Mouse (Mus musculus) embryonic stem cell, embryonic (primary cell): Measurements from ENCODE around the gene Trmt6.

Source experiments
- CTCF ChIA-PET, 4 experiments: fragments of 300-600 bp in 2 of 4; fragments of 350-600 bp in 2 of 4; sonication (Branson Sonifier 250); formaldehyde crosslinking; loops; one replicate each; lab custom pipeline; 2022; ENCODE audit warnings: inconsistent platforms in 2 of 4; lab: Charles Lee
- POLR2A ChIA-PET, 4 experiments: fragments of 300-600 bp in 2 of 4; fragments of 350-600 bp in 2 of 4; sonication (Branson Sonifier 250); formaldehyde crosslinking; loops; one replicate each; lab custom pipeline; 2022; ENCODE audit warnings: antibody characterized with exemption in 4 of 4, inconsistent platforms in 1 of 4; lab: Charles Lee

Gene Trmt6

DNA sequence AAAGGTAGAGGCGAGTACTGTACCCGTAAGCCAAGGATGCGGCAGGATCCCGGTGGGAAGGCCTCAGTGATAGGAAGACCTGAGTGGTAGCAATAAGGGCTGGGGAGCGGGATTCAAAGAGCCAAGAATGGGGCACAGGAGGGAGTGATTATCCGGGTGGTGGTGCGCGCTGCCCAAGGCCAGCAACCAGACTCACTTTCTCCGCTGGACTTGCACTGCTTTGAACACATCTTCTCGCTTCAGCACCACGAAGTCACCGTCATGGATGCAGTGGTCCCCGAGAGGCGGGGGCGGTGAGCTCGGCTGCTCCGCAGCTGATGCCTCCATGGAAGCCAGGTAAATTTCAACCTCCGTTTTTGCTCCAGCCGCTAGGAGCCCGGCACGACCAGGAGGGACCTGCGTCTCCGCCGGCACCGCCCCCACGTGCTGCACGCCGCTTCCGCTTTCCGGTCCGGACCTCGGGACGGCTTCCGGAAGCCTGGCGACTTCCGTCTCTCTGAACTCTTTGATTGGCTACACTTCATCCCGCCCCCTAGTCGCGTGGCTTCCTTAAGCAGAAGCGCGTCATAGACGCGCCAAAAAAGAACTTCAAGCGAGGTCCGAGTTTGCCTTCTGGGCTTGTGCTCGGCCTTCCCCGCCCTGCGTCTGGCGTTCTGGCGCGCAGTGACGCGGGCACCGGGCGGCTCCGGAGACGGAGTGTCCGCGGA is at the start of gene Trmt6, which contains the start of gene Mcm8:
TSS of gene Trmt6 (minus strand) at position 448 of the 707 bp plus-strand sequence.
TSS of gene Mcm8 (plus strand) at position 534 of the 707 bp plus-strand sequence.
- ChIA-PET CTCF (interaction anchor here in 2 of 4 experiments (0.6 to 1.0 kb wide), 2 partner anchors 88 to 166 kb away, joined by 3 to 4 read pairs; no protein-coding TSS in a partner anchor), POLR2A (interaction anchor here in 3 of 4 experiments (0.6 to 5.5 kb wide), 14 partner anchors 8 to 65 kb away, joined by 3 to 23 read pairs (median 4); partner anchors contain the start of genes Crls1 (in 2 of the 3), Chgb (in 1 of the 3) and Lrrn4 (in 1 of the 3))

DNA sequence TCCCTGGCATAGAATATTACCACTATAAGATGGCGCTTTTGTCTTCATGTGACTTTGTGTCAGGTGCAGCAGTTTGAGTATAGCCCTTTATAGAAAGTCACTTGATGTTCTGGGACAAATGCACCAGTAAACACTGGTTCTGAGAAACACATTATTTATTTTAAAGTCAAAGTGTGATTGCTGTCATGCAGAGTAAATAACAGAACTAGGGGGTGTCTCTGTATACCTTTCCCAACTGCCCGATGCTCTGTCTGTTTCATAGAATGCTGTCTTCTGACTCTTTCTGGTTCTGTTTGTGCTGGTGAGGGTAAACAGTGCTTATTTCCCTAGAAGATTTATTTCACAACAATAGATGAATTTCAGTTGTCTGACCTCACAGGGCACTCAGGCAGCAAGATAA is 47.5 kb upstream of the Trmt6 start:
- ChIA-PET POLR2A (interaction anchor here in 1 of 4 experiments (1.2 to 1.5 kb wide), 2 partner anchors 10 to 15 kb away, joined by 3 to 7 read pairs; no protein-coding TSS in a partner anchor), CTCF (no interaction called here)

DNA sequence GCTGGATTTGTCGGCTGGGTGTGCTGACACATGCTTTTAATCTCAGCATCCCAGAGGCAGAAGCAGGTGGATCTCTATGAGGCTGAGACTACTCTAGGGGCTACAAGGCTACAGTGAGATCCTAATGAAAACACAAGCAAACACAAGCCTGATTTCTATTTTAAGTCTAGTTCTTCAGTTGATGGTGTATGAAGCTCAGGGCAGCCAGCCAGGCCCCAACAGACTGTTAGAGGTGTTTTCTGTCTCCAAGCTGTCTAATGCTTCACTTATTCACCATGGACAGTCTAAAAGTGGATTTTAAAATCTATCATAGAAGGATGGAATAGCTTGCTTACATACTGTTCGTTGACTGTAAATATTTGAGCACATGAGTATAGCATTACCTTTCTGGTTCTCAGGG is 45.6 kb upstream of the Trmt6 start:
- ChIA-PET POLR2A (interaction anchor here in 1 of 4 experiments (0.7 to 2.0 kb wide), 3 partner anchors 10 to 82 kb away, joined by 3 to 5 read pairs (median 4); no protein-coding TSS in a partner anchor), CTCF (no interaction called here)

DNA sequence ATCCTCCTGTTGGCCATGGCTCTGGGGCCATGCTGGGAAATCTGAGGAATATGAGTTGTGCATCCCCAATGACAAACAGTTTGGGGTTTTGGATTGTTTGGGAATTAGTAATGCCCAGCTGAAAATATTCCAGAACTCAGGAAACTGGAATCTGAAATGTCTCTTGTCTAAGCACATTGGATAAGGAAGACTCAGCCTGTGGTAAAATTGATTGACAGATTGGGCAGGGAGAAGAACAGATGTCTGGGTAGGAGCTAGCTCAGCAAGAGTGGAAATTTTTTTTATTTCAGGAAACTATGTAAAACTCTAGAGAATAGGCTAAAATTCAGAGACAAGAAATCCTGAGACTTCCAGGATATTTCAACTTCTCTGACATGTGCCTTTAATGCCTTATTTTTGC is 44.6 kb upstream of the Trmt6 start:
- ChIA-PET CTCF (no interaction called here), POLR2A (interaction anchor here in 2 of 4 experiments (1.4 to 2.0 kb wide), 3 partner anchors 11 to 13 kb away, joined by 3 to 5 read pairs (median 4); no protein-coding TSS in a partner anchor)

DNA sequence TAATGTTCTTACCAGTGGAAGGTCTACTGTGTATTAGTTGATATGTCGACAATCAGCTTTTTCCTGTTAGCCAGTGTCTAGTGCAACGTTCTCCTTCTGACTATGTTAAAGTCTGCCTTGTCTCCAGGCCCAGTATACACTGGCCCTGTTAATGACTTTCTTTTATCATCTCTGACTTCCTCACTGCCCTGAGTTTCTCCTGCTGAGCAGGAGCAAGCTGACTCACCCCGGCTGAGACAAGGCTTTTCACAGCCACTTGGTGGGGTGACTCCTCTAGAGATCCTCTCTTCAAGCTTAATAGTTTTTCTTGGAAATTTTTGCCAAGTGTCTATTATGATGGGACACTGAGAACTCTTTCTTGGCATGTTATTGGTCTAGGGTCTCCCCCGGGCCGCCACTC is 40.5 kb upstream of the Trmt6 start:
- CTCF ChIA-PET: interaction anchor here (0.6 to 2.0 kb wide), 6 partner anchors 9 to 351 kb away, joined by 3 to 13 read pairs (median 3); partner anchors contain the start of gene Crls1 (in 3 of the 4)

DNA sequence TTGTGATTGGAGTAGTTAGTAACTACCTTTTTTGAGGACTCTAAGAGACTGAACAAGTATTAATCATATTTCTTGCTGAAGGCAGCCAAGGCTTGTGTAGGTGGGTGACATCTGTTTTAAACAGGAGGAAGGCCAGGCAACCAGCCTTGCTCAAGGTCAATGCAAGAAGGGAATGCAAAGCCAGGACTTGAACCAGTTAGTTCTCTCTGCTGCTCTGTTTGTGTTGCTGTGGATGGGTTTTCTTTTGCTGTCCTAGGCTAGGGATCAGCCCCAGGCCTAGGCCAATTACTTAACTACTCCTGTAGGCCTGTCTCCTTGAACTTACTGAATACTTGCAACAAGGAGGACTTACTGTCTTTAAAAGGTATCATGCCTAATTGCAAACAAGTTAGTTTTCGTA is 37.2 kb upstream of the Trmt6 start:
- POLR2A ChIA-PET: interaction anchor here in 2 of 4 experiments (0.6 to 1.4 kb wide), 2 partner anchors 11 to 150 kb away, joined by 3 to 7 read pairs; no protein-coding TSS in a partner anchor
- CTCF ChIA-PET: interaction anchor here in 1 of 4 experiments (0.5 kb wide), 1 partner anchor 36 kb away, joined by 3 read pairs; no protein-coding TSS in a partner anchor

More for the DNA sequence above, 40.5 kb upstream of the Trmt6 start:
- POLR2A ChIA-PET: interaction anchor here in 3 of 4 experiments (0.6 to 2.6 kb wide), 12 partner anchors 8 to 279 kb away, joined by 3 to 13 read pairs (median 4); partner anchors contain the start of genes Crls1 (in 3 of the 3) and Lrrn4 (in 1 of the 3)

DNA sequence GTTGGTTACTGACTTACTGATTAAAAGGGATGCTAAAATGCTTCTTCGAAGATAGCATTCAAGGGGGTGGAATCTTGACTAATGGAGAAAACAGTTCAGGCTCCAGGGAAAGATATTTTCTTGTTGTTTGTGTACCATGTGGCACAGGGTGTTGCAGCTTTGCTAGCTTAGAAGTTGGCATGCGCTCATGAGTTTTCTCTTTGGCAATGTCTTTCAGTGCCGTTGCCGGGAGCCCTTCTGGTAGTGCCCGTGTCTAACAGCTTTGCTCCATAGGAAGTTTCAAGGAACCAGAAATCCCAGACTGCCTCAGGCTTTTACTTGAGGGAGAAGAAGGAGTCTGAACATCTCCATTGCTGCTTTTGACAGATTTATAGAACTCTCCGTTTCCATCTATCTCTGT is 33.3 kb upstream of the Trmt6 start:
- POLR2A ChIA-PET: interaction anchor here (0.6 to 1.4 kb wide), 6 partner anchors 14 to 1422 kb away, joined by 3 to 7 read pairs (median 3); no protein-coding TSS in a partner anchor
- CTCF ChIA-PET: interaction anchor here in 2 of 4 experiments (3.4 to 4.3 kb wide), 2 partner anchors 54 kb away, joined by 28 to 44 read pairs; no protein-coding TSS in a partner anchor

DNA sequence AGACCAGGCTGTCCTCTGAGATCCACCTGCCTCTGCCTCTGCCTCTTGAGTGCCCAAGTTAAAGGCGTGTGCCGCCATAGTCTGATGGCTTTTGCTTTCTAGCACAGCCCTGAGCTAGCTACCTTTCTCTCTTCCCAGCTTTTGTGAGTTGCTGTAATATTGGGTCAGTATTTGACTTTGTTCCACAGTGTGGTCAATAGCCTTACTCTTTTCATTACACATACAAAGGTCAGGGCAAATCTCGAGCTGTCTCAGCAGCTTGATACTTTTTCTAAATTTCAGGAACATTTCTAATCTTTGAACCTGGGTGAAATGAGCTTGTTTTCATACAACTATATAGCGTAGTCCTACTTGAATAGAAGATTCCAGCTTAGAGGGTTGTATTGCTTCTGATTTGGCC is 32.5 kb upstream of the Trmt6 start:
- CTCF ChIA-PET: interaction anchor here in 2 of 4 experiments (2.4 to 4.3 kb wide), 4 partner anchors 8 to 55 kb away, joined by 10 to 44 read pairs (median 20); no protein-coding TSS in a partner anchor
- POLR2A ChIA-PET: interaction anchor here (0.6 to 3.2 kb wide), 20 partner anchors 8 to 797 kb away, joined by 3 to 23 read pairs (median 4); partner anchors contain the start of genes Mcm8 (in 1 of the 4) and Trmt6 (in 1 of the 4)

DNA sequence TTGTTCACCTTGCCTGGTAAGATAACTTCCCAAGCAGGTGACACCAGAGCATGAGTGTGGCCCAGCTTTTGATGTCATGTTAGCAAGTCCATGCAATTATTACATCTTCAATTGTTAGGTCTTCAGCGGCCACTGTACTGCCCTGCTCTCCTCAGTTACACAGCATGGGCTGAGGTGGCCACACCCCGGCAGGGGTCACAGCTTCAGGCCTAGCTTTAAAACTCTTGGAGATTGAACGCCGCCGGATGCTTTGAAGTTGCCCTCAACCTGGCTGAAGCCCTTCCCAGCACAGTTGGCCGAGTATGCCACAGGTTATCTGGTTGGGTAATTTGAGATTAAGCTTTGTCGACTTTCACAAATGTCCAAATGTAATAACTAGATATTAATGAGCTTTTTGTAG is 31.7 kb upstream of the Trmt6 start:
- CTCF ChIA-PET: interaction anchor here in 3 of 4 experiments (1.5 to 4.3 kb wide), 7 partner anchors 8 to 58 kb away, joined by 6 to 44 read pairs (median 13); no protein-coding TSS in a partner anchor

DNA sequence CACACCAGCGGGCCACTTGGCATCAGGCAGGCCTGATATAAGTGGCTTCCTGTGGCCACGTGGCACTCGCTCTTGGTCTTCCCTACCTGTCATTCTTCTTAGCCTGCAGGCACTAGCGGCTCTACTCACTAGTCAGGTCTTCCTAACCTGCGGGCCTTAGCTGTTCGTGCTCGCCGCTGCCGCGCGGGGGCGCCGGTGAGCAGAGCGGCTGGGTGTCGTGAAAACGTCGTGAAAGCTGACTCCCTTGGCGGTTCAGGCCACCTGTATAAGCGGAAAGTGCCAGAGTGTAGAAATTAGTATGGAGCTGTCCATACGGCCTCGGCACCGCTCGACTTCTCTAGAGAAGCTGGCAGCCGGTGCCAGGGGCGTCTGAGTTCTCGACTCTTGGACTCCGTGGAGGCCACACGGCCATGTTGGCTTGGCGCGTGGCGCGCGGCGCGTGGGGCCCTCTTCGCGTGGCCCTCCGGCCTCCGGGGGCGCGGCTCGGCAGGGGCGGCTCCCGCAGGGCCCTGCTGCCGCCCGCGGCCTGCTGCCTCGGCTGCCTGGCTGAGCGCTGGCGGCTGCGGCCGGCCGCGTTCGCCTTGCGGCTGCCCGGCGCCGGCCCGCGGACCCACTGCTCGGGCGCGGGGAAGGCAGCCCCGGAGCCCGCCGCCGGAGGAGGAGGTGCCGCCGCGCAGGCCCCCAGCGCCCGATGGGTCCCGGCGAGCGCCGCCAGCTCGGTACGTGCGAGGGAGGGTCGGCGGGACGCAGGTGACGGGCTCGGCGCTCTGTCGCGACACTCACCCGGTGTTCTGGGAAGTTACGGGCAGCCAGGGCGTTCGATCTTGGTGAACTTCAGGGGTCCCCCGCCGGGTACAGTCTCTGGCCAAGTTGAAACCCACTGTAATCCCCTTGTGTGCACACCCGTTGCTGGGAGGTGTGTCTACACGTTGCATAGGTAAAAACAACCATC is 30.8 kb upstream of the Trmt6 start, which contains the start of gene Crls1:
TSS of gene Crls1 (plus strand) at position 260 of the 952 bp plus-strand sequence.
- POLR2A ChIA-PET: interaction anchor here in 3 of 4 experiments (0.7 to 3.2 kb wide), 47 partner anchors 7 to 999 kb away, joined by 3 to 23 read pairs (median 4); partner anchors contain the start of genes Lrrn4 (in 3 of the 3), Mcm8 (in 2 of the 3), Trmt6 (in 2 of the 3) and Cds2 (in 1 of the 3)
- CTCF ChIA-PET: interaction anchor here (0.6 to 4.3 kb wide), 25 partner anchors 8 to 698 kb away, joined by 3 to 44 read pairs (median 4); partner anchors contain the start of gene Lrrn4 (in 2 of the 4)

More for the DNA sequence above, 31.7 kb upstream of the Trmt6 start:
- POLR2A ChIA-PET: interaction anchor here in 3 of 4 experiments (0.8 to 3.2 kb wide), 31 partner anchors 8 to 744 kb away, joined by 3 to 23 read pairs (median 4); partner anchors contain the start of genes Lrrn4 (in 2 of the 3), Mcm8 (in 2 of the 3), Trmt6 (in 2 of the 3) and Pcna (in 1 of the 3)

DNA sequence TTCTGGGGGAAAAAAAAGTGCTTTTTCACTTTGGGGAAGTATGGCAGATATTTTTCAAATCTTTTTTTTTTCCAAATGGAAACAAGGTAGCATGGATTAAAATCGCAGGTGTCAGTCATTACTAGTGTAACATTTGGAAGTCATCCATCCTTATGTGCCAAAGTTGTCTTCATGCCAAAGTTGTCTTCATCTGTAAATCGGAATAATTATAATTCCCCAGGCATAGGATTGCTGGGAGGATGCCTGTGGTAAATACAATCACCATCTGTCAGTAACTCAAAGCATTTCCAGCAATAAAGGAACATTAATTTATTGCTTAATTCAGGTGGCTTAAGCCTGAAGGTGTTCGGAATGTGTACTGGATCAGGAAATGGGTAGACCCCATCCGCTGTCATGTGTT is 25.2 kb upstream of the Trmt6 start:
- ChIA-PET CTCF (no interaction called here), POLR2A (no interaction called here)

DNA sequence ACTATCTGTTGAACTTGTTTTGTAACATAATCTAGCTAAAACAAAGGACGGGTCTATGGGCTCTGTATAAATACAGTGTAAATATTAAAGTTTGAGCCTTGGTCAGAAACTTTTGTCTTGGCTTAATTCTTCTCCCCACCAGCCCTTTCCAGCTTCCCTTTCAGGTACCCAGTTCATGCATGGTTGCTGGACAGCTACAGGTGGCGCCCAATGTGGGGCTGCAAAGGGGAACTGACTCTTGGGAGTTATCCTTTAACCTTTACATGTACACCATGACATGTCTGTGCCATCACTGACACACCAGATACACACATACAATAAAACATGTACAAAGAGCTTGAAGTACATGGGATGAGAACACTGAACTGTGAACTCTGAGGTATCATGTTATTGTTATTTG is 12.9 kb downstream of the Trmt6 start:
- ChIA-PET POLR2A (interaction anchor here in 2 of 4 experiments (0.9 to 2.2 kb wide), 7 partner anchors 11 to 114 kb away, joined by 3 to 6 read pairs (median 5); partner anchors contain the start of genes Crls1 (in 1 of the 2), Mcm8 (in 1 of the 2) and Trmt6 (in 1 of the 2)), CTCF (no interaction called here)

DNA sequence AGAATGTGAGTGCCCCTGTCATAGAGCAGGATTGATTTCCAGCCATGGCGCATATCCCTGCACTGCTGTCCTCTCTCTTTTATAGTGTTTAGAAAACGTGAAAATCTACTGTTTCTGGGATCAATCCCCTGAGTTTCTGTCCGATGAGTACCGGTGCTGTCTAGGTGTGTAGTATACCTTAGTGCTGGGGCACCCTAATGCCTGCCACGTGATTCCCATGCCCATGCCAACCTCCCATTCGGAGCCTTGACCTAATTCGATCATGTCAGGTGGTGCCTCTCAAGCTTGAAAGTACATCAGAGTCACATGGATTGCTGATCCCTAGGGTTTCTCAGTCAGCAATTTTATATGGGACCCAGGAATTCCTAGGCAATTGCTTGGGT is 21.7 kb downstream of the Trmt6 start:
- ChIA-PET POLR2A (interaction anchor here in 1 of 4 experiments (1.2 kb wide), 1 partner anchor 41 kb away, joined by 4 read pairs; no protein-coding TSS in a partner anchor), CTCF (no interaction called here)

DNA sequence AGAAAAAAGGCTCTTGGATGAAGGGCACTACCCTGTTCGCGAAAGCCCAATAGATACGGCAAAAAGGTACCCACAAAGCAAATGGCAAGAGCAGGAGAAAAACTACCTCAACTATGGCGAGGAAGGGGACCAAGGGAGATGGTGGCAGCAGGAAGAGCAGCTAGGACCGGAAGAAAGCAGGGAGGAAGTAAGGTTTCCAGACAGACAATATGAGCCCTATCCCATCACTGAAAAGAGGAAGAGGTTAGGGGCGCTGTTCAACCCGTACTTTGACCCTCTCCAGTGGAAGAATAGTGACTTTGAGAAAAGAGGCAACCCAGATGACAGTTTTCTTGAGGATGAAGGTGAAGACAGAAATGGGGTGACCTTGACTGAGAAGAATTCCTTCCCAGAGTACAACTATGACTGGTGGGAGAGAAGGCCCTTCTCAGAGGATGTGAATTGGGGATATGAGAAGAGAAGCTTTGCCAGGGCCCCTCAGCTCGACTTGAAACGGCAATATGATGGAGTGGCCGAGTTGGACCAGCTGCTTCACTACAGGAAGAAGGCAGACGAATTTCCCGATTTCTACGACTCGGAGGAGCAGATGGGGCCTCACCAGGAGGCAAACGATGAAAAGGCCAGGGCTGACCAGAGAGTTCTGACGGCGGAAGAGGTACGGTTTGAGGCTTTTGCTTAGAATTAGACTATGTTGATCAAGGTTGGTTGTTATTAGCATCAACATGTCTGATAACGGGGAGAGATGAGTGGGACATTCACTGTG is 22.2 kb downstream of the Trmt6 start:
- CTCF ChIA-PET: interaction anchor here in 1 of 4 experiments (1.0 kb wide), 1 partner anchor 77 kb away, joined by 3 read pairs; no protein-coding TSS in a partner anchor

DNA sequence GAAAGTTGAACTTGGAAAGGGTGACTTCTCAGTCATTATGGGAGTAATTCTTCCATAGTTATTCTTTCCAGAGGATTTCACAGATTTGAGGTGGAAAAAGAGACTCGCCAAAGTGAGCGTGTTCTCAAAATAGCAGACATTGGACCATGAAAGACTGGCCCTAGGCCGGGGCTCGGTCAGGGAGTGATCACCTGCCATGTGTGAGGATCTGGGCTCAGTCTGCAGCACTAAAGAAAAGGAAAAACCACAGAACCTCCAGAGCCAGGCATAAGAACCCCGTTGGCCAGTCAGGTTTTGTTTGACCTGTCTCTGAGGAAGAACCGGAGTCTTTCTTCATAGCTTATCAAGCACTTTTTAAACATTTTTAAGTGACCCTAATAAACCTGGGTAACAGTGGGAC is 31.8 kb downstream of the Trmt6 start:
- ChIA-PET POLR2A (no interaction called here), CTCF (no interaction called here)

More for the DNA sequence above, 22.2 kb downstream of the Trmt6 start:
- POLR2A ChIA-PET: interaction anchor here in 1 of 4 experiments (1.2 kb wide), 1 partner anchor 42 kb away, joined by 4 read pairs; no protein-coding TSS in a partner anchor
